Mouse (Mus musculus): ENCODE measurements around the gene Nfib. TPM values are rescaled to one million over a fixed set of nuclear protein-coding genes. Genes with fewer than 3 reads are reported as not detected.

Gene Nfib
- polyA plus RNA-seq, 1 experiment from 2014 or later: 31.8 TPM

DNA sequence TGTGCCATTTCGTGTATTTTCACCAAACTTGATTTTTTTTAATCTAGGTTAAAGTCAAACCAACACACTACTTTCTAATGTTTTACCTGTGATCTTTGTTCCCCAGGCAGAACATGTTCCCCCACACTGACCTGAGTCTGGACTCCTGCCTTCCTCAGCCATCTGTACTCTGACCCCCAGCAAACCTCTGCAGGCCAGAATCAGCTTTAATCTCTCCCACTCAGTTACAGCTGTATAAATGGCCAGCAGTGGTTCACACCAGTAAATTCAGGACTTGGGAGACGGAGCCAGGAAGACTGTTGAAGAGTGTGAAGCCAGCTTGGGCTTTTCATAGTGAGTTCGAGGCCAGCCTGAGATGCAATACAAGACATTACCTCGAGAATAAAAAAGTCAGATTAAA, 312.5 kb downstream of the Nfib start:
- H3K9ac ChIP-seq (ENCODE audit: low read length): no peak overlapping the region
- H3K27me3 ChIP-seq (ENCODE audit: control insufficient read depth, insufficient read depth, low read length): no peaks in the 10 kb centered on the region
- DNase-seq (ENCODE audit: low spot score): no peak
- ATAC-seq (ENCODE audit: insufficient number of reproducible peaks, low FRiP score, low TSS enrichment, low read depth): no peak
- 67% methylated on average over 4 of the region's 4 CpGs for WGBS
- H3K36me3 ChIP-seq (ENCODE audit: control insufficient read depth, insufficient read depth, low read length): no peaks in the 10 kb centered on the region
- no peak overlapping the region for H3K4me3 ChIP-seq (ENCODE audit: low read depth, low read length)
- no peak overlapping the region for H3K4me2 ChIP-seq (ENCODE audit: low read depth, severe bottlenecking)
- no peaks in the 10 kb centered on the region for H3K9me3 ChIP-seq (ENCODE audit: control insufficient read depth, low read length)
- H3K27ac ChIP-seq (replicated peaks; ENCODE audit: low read depth, low read length): no peak overlapping the region
- peaks cover 2% of the 10 kb centered on the region; the same call in 1 of the 2 replicates for H3K4me1 ChIP-seq (ENCODE audit: control insufficient read depth, insufficient read depth, low read length)

GRCm38 (mm10) chr4:82392496-82392895, 313.1 kb downstream of the Nfib start:
- Histone ChIP-seq H3K36me3 (ENCODE audit: control insufficient read depth, insufficient read depth, low read length) (no peaks in the 10 kb centered on the region), H3K27ac (replicated peaks; ENCODE audit: low read depth, low read length) (no peak overlapping the region), H3K9ac (ENCODE audit: low read length) (no peak overlapping the region), H3K9me3 (ENCODE audit: control insufficient read depth, low read length) (no peaks in the 10 kb centered on the region), H3K4me3 (ENCODE audit: low read depth, low read length) (no peak overlapping the region), H3K4me1 (ENCODE audit: control insufficient read depth, insufficient read depth, low read length) (peaks cover 2% of the 10 kb centered on the region; the same call in 1 of the 2 replicates), H3K27me3 (ENCODE audit: control insufficient read depth, insufficient read depth, low read length) (no peaks in the 10 kb centered on the region), H3K4me2 (ENCODE audit: low read depth, severe bottlenecking) (no peak overlapping the region)
- no peak for ATAC-seq (ENCODE audit: insufficient number of reproducible peaks, low FRiP score, low TSS enrichment, low read depth)
- DNase-seq (ENCODE audit: low spot score): no peak
- 72% methylated on average over 9 of the region's 9 CpGs for WGBS

GRCm38 (mm10) chr4:82391726-82392472, 313.7 kb downstream of the Nfib start:
- no peaks in the 10 kb centered on the region for H3K36me3 ChIP-seq (ENCODE audit: control insufficient read depth, insufficient read depth, low read length)
- no peak overlapping the region for H3K9ac ChIP-seq (ENCODE audit: low read length)
- ATAC-seq (ENCODE audit: insufficient number of reproducible peaks, low FRiP score, low TSS enrichment, low read depth) (no peak), DNase-seq (ENCODE audit: low spot score) (no peak)
- H3K4me1 ChIP-seq (ENCODE audit: control insufficient read depth, insufficient read depth, low read length): peaks cover 2% of the 10 kb centered on the region; the same call in 1 of the 2 replicates
- no peak overlapping the region for H3K4me3 ChIP-seq (ENCODE audit: low read depth, low read length)
- H3K27ac ChIP-seq (replicated peaks; ENCODE audit: low read depth, low read length): no peak overlapping the region
- no peaks in the 10 kb centered on the region for H3K27me3 ChIP-seq (ENCODE audit: control insufficient read depth, insufficient read depth, low read length)
- no peak overlapping the region for H3K4me2 ChIP-seq (ENCODE audit: low read depth, severe bottlenecking)
- WGBS: 55% methylated on average over 6 of the region's 6 CpGs
- no peaks in the 10 kb centered on the region for H3K9me3 ChIP-seq (ENCODE audit: control insufficient read depth, low read length)

GRCm38 (mm10) chr4:82390545-82390944, 315.0 kb downstream of the Nfib start:
- no peaks in the 10 kb centered on the region for H3K27me3 ChIP-seq (ENCODE audit: control insufficient read depth, insufficient read depth, low read length)
- no peak for ATAC-seq (ENCODE audit: insufficient number of reproducible peaks, low FRiP score, low TSS enrichment, low read depth)
- H3K4me3 ChIP-seq (ENCODE audit: low read depth, low read length): no peak overlapping the region
- peaks cover 2% of the 10 kb centered on the region; the same call in 1 of the 2 replicates for H3K4me1 ChIP-seq (ENCODE audit: control insufficient read depth, insufficient read depth, low read length)
- 66% methylated on average over 2 of the region's 2 CpGs for WGBS
- H3K27ac ChIP-seq (replicated peaks; ENCODE audit: low read depth, low read length): no peak overlapping the region
- no peak for DNase-seq (ENCODE audit: low spot score)
- H3K9me3 ChIP-seq (ENCODE audit: control insufficient read depth, low read length): no peaks in the 10 kb centered on the region
- H3K4me2 ChIP-seq (ENCODE audit: low read depth, severe bottlenecking): no peak overlapping the region
- no peaks in the 10 kb centered on the region for H3K36me3 ChIP-seq (ENCODE audit: control insufficient read depth, insufficient read depth, low read length)
- no peak overlapping the region for H3K9ac ChIP-seq (ENCODE audit: low read length)

DNA sequence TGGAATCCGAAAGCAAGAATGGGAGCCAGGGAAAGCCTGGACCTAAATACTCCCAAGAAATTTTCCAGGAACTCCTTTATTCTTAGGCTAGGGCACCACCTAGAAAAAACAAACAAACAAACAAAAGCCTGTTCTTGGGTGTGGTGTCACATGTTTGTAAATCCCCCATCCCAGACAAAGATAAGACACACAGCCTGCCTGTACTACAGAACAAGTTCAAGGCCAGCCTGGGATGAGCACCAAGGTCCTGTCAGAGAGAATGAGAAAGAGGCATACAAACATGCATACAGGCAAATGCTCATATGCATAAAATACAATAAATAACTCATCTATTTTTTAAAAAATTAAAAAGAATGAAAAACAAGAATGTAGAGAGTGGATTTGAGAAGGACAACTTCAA, 315.7 kb downstream of the Nfib start:
- H3K4me1 ChIP-seq (ENCODE audit: control insufficient read depth, insufficient read depth, low read length): peaks cover 2% of the 10 kb centered on the region; the same call in 1 of the 2 replicates
- H3K9me3 ChIP-seq (ENCODE audit: control insufficient read depth, low read length): no peaks in the 10 kb centered on the region

GRCm38 (mm10) chr4:82387620-82388019, 317.9 kb downstream of the Nfib start:
- H3K4me2 ChIP-seq (ENCODE audit: low read depth, severe bottlenecking): no peak overlapping the region
- H3K4me1 ChIP-seq (ENCODE audit: control insufficient read depth, insufficient read depth, low read length): peaks cover 2% of the 10 kb centered on the region; the same call in 1 of the 2 replicates
- H3K9me3 ChIP-seq (ENCODE audit: control insufficient read depth, low read length): no peaks in the 10 kb centered on the region
- no peak overlapping the region for H3K9ac ChIP-seq (ENCODE audit: low read length)
- DNase-seq (ENCODE audit: low spot score): no peak
- H3K27ac ChIP-seq (replicated peaks; ENCODE audit: low read depth, low read length): no peak overlapping the region
- ATAC-seq (ENCODE audit: insufficient number of reproducible peaks, low FRiP score, low TSS enrichment, low read depth): no peak
- no peak overlapping the region for H3K4me3 ChIP-seq (ENCODE audit: low read depth, low read length)
- H3K36me3 ChIP-seq (ENCODE audit: control insufficient read depth, insufficient read depth, low read length): no peaks in the 10 kb centered on the region
- H3K27me3 ChIP-seq (ENCODE audit: control insufficient read depth, insufficient read depth, low read length): no peaks in the 10 kb centered on the region
- WGBS: 91% methylated on average over 4 of the region's 4 CpGs

More for the DNA sequence above, 315.7 kb downstream of the Nfib start:
- 90% methylated on average over 1 of the region's 1 CpGs for WGBS
- Histone ChIP-seq H3K27me3 (ENCODE audit: control insufficient read depth, insufficient read depth, low read length) (no peaks in the 10 kb centered on the region), H3K36me3 (ENCODE audit: control insufficient read depth, insufficient read depth, low read length) (no peaks in the 10 kb centered on the region), H3K27ac (replicated peaks; ENCODE audit: low read depth, low read length) (no peak overlapping the region), H3K9ac (ENCODE audit: low read length) (no peak overlapping the region), H3K4me3 (ENCODE audit: low read depth, low read length) (no peak overlapping the region), H3K4me2 (ENCODE audit: low read depth, severe bottlenecking) (no peak overlapping the region)
- no peak for ATAC-seq (ENCODE audit: insufficient number of reproducible peaks, low FRiP score, low TSS enrichment, low read depth)
- DNase-seq (ENCODE audit: low spot score): no peak

DNA sequence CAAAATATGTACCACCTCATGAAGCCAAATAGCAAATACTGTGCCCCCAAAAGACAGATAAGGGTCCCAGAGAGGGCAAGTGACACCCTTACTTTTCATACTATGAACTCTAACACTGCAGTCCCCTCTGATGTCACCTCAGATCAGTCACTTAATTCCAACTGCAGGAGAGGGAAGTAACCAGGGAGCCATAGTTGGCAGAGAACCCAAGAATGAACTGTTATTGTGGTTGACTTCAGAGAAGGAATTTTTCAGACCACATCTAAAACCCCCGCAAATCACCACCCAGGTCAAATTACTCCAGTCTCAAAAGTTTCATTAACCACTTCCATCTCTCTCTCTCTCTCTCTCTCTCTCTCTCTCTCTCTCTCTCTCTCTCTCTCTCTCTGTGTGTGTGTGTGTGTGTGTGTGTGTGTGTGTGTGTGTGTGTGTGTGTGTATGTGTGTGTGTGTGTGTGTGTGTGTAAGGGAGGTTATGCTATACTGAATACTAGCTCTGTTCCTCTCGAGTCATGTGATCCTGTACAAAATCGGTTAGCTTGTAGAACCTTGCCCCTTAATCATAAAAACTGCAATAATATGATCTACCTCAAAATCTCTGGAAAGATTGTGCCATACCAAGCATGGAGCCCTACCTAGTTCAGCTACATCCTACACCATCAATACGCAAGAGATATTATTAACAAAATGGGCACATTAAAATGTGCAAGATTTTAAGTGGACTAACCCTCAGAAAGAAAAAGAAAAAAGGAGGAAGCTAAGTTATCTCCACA, 319.1 kb downstream of the Nfib start:
- Histone ChIP-seq H3K4me1 (ENCODE audit: control insufficient read depth, insufficient read depth, low read length) (no peaks in the 10 kb centered on the region), H3K4me2 (ENCODE audit: low read depth, severe bottlenecking) (no peak overlapping the region), H3K9me3 (ENCODE audit: control insufficient read depth, low read length) (no peaks in the 10 kb centered on the region), H3K4me3 (ENCODE audit: low read depth, low read length) (no peak overlapping the region), H3K27ac (replicated peaks; ENCODE audit: low read depth, low read length) (no peak overlapping the region), H3K27me3 (ENCODE audit: control insufficient read depth, insufficient read depth, low read length) (no peaks in the 10 kb centered on the region), H3K36me3 (ENCODE audit: control insufficient read depth, insufficient read depth, low read length) (no peaks in the 10 kb centered on the region), H3K9ac (ENCODE audit: low read length) (no peak overlapping the region)
- DNase-seq (ENCODE audit: low spot score) (no peak), ATAC-seq (ENCODE audit: insufficient number of reproducible peaks, low FRiP score, low TSS enrichment, low read depth) (no peak)
- 61% methylated on average over 4 of the region's 4 CpGs for WGBS

GRCm38 (mm10) chr4:82385638-82386037, 319.9 kb downstream of the Nfib start:
- Histone ChIP-seq H3K9me3 (ENCODE audit: control insufficient read depth, low read length) (no peaks in the 10 kb centered on the region), H3K4me2 (ENCODE audit: low read depth, severe bottlenecking) (no peak overlapping the region), H3K9ac (ENCODE audit: low read length) (no peak overlapping the region), H3K27ac (replicated peaks; ENCODE audit: low read depth, low read length) (no peak overlapping the region), H3K4me1 (ENCODE audit: control insufficient read depth, insufficient read depth, low read length) (no peaks in the 10 kb centered on the region), H3K4me3 (ENCODE audit: low read depth, low read length) (no peak overlapping the region), H3K36me3 (ENCODE audit: control insufficient read depth, insufficient read depth, low read length) (no peaks in the 10 kb centered on the region), H3K27me3 (ENCODE audit: control insufficient read depth, insufficient read depth, low read length) (no peaks in the 10 kb centered on the region)
- WGBS: 77% methylated on average over 4 of the region's 4 CpGs
- ATAC-seq (ENCODE audit: insufficient number of reproducible peaks, low FRiP score, low TSS enrichment, low read depth) (no peak), DNase-seq (ENCODE audit: low spot score) (no peak)

Measured in limb, embryonic 11.5 days (tissue).